Mouse (Mus musculus) MN1 (cell line): Measurements from ENCODE around the gene Tspan5.

ENCODE experiments used
- DNase-seq: peaks from one replicate; pipeline ENCODE4 v3.0.0-alpha.2; 2016; ENCODE audit warnings: low spot score

Tspan5 gene

GRCm38 (mm10) chr3:138744030-138744774 lies 2.2 kb downstream of the Tspan5 start:
- DNase-seq = no peak

- no peak for DNase-seq
These were observed 3.1 kb downstream of the Tspan5 start for GRCm38 (mm10) chr3:138745091-138745490.

DNA sequence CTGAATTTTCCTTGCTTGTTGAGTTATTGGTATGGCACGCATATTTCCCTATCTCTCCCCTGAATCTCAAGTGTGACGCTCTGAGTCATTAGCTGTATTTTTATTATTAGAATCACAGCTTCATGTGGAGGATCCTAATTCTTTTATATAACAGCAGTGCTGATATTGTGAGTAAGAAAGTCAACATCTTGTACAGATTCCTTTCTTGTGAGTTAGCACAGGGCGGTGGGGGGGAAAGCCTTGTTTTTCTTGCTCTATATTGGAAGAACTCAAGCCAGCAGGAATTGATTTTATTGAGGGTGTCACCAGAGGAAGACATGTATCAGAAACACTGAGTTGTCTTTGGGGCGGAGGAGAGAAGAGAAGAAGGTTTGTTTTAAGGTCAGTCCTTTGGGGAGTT lies 3.6 kb downstream of the Tspan5 start:
- DNase-seq = no peak

DNA sequence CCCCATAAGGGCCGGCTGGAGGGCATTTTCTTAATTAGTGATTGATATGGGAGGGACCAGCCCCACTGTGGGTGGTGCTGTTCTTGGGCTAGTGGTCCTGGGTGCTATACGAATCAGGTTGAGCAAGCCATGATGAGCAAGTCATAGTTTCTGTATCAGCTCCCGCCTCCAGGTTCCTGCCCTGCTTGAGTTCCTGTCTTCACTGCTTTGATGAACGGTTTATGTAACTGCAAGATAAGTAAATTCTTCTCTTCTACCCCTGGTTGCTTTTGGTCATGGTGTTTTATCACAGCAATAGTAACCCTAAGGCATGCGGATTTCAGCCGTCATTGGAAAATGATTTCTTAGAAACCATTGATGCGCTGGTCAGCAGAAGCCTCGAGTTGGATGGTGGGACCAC lies 4.6 kb downstream of the Tspan5 start:
- DNase-seq = no peak

DNA sequence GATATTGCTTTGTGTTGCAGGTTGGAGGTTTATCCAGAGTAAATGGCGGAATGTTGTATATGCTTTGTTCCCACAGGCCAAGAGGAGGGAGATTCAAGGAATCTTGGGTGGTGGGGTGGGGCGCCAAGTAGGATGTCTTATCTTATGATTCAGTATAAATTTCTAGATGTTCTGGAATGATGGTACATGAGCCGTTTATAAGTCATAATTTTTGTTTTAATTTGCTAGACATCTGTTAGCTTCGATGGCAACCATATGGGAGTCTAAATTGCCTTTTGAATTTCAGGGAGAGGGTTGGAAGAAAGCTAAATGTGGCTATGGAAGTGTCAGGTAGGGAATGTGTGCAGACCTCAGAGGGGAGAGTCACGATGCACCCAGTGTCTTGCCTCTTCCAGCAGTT lies 5.0 kb downstream of the Tspan5 start:
- DNase-seq = no peak

DNA sequence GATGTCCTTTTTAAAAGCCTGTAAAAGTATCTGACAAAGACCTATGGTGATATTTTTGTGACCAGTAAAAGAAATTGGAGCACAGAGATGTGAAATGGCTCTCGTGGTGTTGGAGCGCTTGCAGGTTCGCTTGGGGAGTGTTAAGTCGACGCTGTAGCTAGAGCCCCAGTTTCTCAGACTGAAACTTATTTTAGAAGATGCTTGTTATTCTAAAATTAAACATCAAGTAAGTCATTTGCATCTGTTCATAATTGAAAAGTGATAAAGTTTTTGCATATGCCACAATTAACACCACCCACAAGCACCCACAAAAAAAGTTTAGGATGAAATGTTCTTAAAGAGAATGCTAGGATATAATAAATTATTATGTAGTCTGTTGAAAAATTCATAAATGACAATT lies 6.0 kb downstream of the Tspan5 start:
- no peak for DNase-seq

GRCm38 (mm10) chr3:138749645-138750044 lies 7.7 kb downstream of the Tspan5 start:
- DNase-seq = no peak

- DNase-seq = no peak
These were observed 9.3 kb downstream of the Tspan5 start for GRCm38 (mm10) chr3:138751328-138751727.

GRCm38 (mm10) chr3:138752056-138752455 lies 10.1 kb downstream of the Tspan5 start:
- DNase-seq = no peak

GRCm38 (mm10) chr3:138752769-138753168 lies 10.8 kb downstream of the Tspan5 start:
- no peak for DNase-seq

DNA sequence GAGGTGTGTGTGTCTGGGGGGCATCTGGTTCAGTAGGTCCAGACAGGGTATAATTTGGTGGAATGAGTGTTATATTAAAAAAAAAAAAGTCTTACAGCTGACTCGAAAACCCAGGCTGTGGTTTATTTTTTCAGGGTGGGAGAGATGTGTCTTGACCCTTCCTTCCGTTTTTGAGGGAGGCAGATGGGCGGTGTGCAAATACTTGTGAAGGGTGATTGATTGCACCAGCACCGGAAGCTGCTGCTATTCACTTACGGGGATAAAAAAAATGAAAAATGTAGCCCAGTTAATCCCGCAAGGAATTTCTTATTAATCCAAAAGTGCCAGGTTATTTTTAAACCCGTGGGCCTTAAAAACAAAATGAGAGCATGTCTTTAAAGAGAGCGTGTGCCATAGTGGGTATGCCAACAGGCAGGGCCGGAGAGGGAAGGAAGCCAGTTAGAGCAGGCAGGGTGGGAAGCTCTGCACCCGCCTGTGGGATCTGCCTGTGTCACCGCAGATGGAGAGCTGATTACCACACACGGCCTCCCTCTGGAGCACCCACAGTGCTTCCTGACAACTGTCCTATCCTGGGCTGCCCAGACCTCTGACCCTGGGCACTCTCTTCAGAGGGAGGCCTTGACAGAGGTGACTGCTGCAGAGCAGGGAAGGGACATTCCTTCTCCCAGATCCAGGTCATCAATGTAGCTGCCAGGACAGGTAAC lies 11.3 kb downstream of the Tspan5 start:
- DNase-seq = no peak

DNA sequence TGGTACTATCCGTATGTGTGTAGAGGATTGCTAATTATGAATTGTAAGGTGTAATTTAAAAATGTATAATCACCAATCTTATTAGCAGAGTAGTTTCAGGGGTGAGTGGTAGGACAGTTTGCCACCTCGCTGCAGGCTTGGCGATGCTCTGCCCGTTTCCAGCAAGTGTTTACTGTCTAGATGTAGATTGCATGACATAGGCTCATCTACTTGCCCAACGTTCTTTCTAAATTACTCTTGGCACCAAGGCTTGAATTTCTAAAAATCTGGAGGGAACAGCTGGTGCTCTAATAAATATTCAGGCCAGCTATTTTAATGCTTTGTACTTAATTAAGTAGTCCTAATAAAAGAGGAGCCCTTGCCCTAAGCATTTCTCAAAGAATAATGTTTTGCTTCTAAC lies 12.3 kb downstream of the Tspan5 start:
- no peak for DNase-seq

DNA sequence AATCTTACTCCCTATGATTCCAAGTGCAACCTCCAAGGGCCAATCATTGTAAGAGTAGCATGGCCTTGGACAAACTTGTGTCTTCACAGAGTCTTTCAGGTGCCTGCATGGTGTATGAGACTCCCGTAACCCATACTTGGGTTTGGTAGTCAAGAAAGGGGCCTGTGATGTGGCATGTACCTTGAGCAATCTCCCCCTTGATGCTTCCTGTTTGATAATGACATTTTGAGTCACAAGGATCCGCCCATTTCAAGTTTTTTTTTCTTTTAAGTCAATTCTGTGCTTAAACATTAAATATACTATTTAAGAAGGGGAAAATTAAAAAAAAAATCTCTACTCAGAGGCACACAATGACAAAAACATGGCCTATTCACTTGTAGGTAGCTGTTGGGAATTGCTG lies 15.3 kb downstream of the Tspan5 start:
- no peak for DNase-seq

- DNase-seq = no peak
These were observed 18.1 kb downstream of the Tspan5 start for GRCm38 (mm10) chr3:138759968-138760684.

DNA sequence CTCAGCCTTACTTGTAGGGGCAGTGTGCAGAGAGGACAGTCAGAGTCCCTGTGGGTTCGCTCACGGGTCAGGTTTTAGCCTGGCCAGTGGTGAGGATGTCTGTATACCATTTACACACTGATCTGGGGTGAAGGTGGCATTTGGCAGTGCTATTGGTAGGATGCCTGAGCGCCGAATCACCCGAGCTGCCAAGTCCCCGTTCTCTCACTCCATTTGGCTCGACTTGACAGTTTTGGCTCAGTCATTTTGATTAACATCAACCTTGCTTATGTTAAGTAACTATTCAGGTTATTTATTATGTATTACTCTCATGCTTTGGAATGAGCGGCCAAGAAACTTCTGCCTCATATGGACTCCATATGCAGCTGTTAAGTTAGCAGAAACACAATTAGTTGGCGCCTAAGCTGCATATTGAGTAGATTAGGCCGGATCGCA lies 18.7 kb downstream of the Tspan5 start:
- no peak for DNase-seq

GRCm38 (mm10) chr3:138761531-138761930 lies 19.5 kb downstream of the Tspan5 start:
- DNase-seq = no peak

DNA sequence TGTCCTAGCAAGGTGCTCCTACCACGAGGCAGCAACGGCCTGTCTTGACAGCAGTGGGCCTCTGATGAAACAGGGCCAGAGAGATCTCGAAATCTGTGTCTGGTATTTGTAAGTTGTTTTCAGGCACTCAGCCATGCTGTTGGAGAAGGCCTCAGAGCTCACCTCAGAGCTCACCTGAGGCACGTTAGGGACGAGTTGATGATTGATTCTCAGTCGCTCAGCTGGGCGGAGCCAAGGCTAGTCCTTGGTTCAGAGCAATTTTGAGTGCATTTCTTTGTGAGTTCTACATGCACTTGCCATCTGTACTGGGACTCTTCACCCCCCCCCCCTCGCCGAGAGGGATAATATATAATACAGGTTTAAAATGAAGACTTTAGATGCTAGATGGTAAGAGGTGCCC lies 21.9 kb downstream of the Tspan5 start:
- no peak for DNase-seq

GRCm38 (mm10) chr3:138764782-138765181 lies 22.8 kb downstream of the Tspan5 start:
- DNase-seq = no peak

GRCm38 (mm10) chr3:138767034-138767433 lies 25.0 kb downstream of the Tspan5 start:
- no peak for DNase-seq

DNA sequence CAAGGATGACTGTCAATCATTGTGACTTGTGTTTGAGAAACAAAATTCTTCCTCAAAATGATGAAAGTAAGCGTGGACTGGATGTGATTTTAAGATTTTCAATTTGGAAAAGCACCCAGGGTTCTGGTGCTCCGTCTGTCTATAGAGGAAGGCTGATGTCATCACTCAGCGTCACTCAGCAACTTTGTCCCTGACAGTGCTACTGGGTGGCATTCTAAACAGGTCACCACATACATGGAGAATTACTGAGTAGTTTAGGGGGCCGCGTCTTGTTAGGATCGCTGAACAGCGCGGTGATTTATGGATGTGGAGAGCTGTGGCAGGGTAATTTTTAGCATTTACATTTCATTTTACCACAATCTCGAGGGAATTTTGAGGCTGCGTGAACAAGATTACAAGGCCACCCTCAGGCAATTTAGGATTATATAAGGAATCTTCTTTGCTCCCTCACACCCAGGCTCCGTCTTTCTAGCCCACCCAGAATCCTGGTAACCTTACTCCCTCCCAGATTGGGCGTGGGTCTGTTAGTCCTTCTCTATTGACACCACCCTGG lies 26.6 kb downstream of the Tspan5 start:
- DNase-seq = no peak

GRCm38 (mm10) chr3:138770650-138771331 lies 28.8 kb downstream of the Tspan5 start:
- no peak for DNase-seq
